Mouse (Mus musculus) liver, adult 2 months (tissue): ENCODE results near the gene Icam1. TPM values are rescaled to one million over a fixed set of nuclear protein-coding genes. Genes with fewer than 3 reads are reported as not detected.
"Not testable (repeated sequence)": the region's sequence is repeated elsewhere in the genome, so short reads cannot be mapped to it uniquely, and the experiment has no call there.

Experiments used
- DNase-seq: peaks from one replicate; pipeline ENCODE4 v3.0.0-alpha.2; 2011; ENCODE audit warnings: low read depth, low spot score; ENCODE audit errors: extremely low read depth
- H3K27ac ChIP-seq: fragments of 200-500 bp; replicated peaks from 2 replicates; pipeline ENCODE4 v1.5.1; 2012; ENCODE audit warnings: low read depth, mild to moderate bottlenecking, control low read depth, inconsistent platforms, low read length; ENCODE audit not compliant: insufficient read depth
- H3K27me3 ChIP-seq: fragments of 200-500 bp; 2 replicates; pipeline ENCODE4 v1.6.1; 2012; ENCODE audit warnings: mild to moderate bottlenecking, moderate library complexity, low read length, inconsistent platforms; ENCODE audit not compliant: control insufficient read depth, insufficient read depth
- H3K36me3 ChIP-seq: fragments of 200-500 bp; 2 replicates; pipeline ENCODE4 v1.6.1; 2012; ENCODE audit warnings: low read length, inconsistent platforms; ENCODE audit not compliant: control insufficient read depth, insufficient read depth
- H3K4me1 ChIP-seq: fragments of 200-500 bp; 2 replicates; pipeline ENCODE4 v1.6.1; 2011; ENCODE audit warnings: low read length; ENCODE audit not compliant: control insufficient read depth, insufficient read depth
- H3K4me3 ChIP-seq: fragments of 200-500 bp; 2 replicates; pipeline ENCODE4 v1.5.1; 2011; ENCODE audit warnings: low read depth, mild to moderate bottlenecking, control low read depth, low read length, moderate library complexity; ENCODE audit not compliant: insufficient read depth
- H3K79me2 ChIP-seq: fragments of 200-500 bp; 2 replicates; pipeline ENCODE4 v1.6.1; 2012; ENCODE audit warnings: inconsistent platforms, mild to moderate bottlenecking, low read length, moderate library complexity; ENCODE audit not compliant: control insufficient read depth, insufficient read depth
- H3K9ac ChIP-seq: fragments of 200-500 bp; 2 replicates; pipeline ENCODE4 v1.6.1; 2012; ENCODE audit warnings: low read depth, mild to moderate bottlenecking, control low read depth, inconsistent platforms, low read length
- CTCF ChIP-seq: fragments of 200-500 bp; IDR thresholded peaks from 2 replicates; pipeline ENCODE4 v1.5.1; 2011; ENCODE audit warnings: low read depth, low read length, control low read depth
- POLR2A ChIP-seq: fragments of 200-500 bp; IDR thresholded peaks from 2 replicates; pipeline ENCODE4 v1.6.1; 2011; ENCODE audit warnings: low read length, control low read depth; ENCODE audit not compliant: insufficient read depth; ENCODE audit errors: extremely low read depth
- WGBS: fragments of 180-500 bp; shearing (Covaris S2); methylation state at CpG from one replicate; pipeline ENCODE4 v1.1.7; 2018; 5-methylcytosine and 5-hydroxymethylcytosine counted together
- polyA plus RNA-seq: library from polyadenylated mRNA; depleted of rRNA; stranded (reverse); fragments of >200 nt; gene quantifications from 2 replicates; pipeline ENCODE4 v1.2.3, GENCODE M21; 2012
- total RNA-seq: library from RNA; depleted of rRNA; stranded (reverse); fragments of >200 nt; gene quantifications from 2 replicates; pipeline ENCODE4 v1.2.3, GENCODE M21; 2014

The Icam1 gene
- total and polyA plus RNA-seq, 2 experiments: 8.6 to 11.6 TPM

- no peak overlapping the region for H3K4me3 ChIP-seq
- no peak for TF ChIP-seq CTCF
- no peak for TF ChIP-seq POLR2A
- 74% methylated on average over 7 of the region's 7 CpGs for WGBS
- DNase-seq: no peak
- H3K27ac ChIP-seq: no peak overlapping the region
- no peaks in the 10 kb centered on the region for H3K79me2 ChIP-seq
- H3K9ac ChIP-seq: no peak overlapping the region
- no peaks in the 10 kb centered on the region for H3K36me3 ChIP-seq
- no peaks in the 10 kb centered on the region for H3K4me1 ChIP-seq
- no peaks in the 10 kb centered on the region for H3K27me3 ChIP-seq
Measured at GRCm38 (mm10) chr9:20987953-20988352, 27.8 kb upstream of the Icam1 start.

- no peak for TF ChIP-seq CTCF
- TF ChIP-seq POLR2A: no peak
- H3K79me2 ChIP-seq: no peaks in the 10 kb centered on the region
- no peaks in the 10 kb centered on the region for H3K4me1 ChIP-seq
- DNase-seq: peak; percentile 29
- no peaks in the 10 kb centered on the region for H3K27me3 ChIP-seq
- H3K36me3 ChIP-seq: no peaks in the 10 kb centered on the region
- no peak overlapping the region for H3K27ac ChIP-seq
- no peak overlapping the region for H3K9ac ChIP-seq
- no peak overlapping the region for H3K4me3 ChIP-seq
- WGBS: 14% methylated on average over 10 of the region's 10 CpGs
Measured at GRCm38 (mm10) chr9:20990861-20991260, 24.9 kb upstream of the Icam1 start.

- Histone ChIP-seq H3K36me3 (no peaks in the 10 kb centered on the region), H3K27me3 (no peaks in the 10 kb centered on the region), H3K9ac (no peak overlapping the region), H3K27ac (no peak overlapping the region), H3K79me2 (no peaks in the 10 kb centered on the region), H3K4me3 (no peak overlapping the region), H3K4me1 (no peaks in the 10 kb centered on the region)
- TF ChIP-seq POLR2A (no peak), CTCF (no peak)
- WGBS: 91% methylated on average over 4 of the region's 4 CpGs
- DNase-seq: no peak
Measured at GRCm38 (mm10) chr9:20991587-20991986, 24.2 kb upstream of the Icam1 start.

- Histone ChIP-seq H3K27me3 (no peaks in the 10 kb centered on the region), H3K36me3 (no peaks in the 10 kb centered on the region), H3K4me1 (no peaks in the 10 kb centered on the region), H3K27ac (no peak overlapping the region), H3K79me2 (no peaks in the 10 kb centered on the region), H3K9ac (no peak overlapping the region), H3K4me3 (no peak overlapping the region)
- TF ChIP-seq CTCF (no peak), POLR2A (no peak)
- 76% methylated on average over 5 of the region's 5 CpGs for WGBS
- DNase-seq: no peak
Measured at GRCm38 (mm10) chr9:20993165-20993898, 22.5 kb upstream of the Icam1 start.

- H3K36me3 ChIP-seq: no peaks in the 10 kb centered on the region
- H3K4me1 ChIP-seq: no peaks in the 10 kb centered on the region
- DNase-seq: peak; percentile 88
- H3K79me2 ChIP-seq: no peaks in the 10 kb centered on the region
- H3K9ac ChIP-seq: no peak overlapping the region
- H3K27me3 ChIP-seq: no peaks in the 10 kb centered on the region
- TF ChIP-seq CTCF (no peak), POLR2A (no peak)
- H3K27ac ChIP-seq: no peak overlapping the region
- 14% methylated on average over 3 of the region's 3 CpGs for WGBS
- H3K4me3 ChIP-seq: no peak overlapping the region
Measured at GRCm38 (mm10) chr9:20995069-20995468, 20.7 kb upstream of the Icam1 start.

GRCm38 (mm10) chr9:20997065-20997464 is 18.7 kb upstream of the Icam1 start:
- no peaks in the 10 kb centered on the region for H3K36me3 ChIP-seq
- no peaks in the 10 kb centered on the region for H3K79me2 ChIP-seq
- no peak for DNase-seq
- no peak overlapping the region for H3K27ac ChIP-seq
- H3K4me1 ChIP-seq: no peaks in the 10 kb centered on the region
- 93% methylated on average over 8 of the region's 8 CpGs for WGBS
- no peak overlapping the region for H3K4me3 ChIP-seq
- H3K9ac ChIP-seq: no peak overlapping the region
- H3K27me3 ChIP-seq: no peaks in the 10 kb centered on the region
- no peak for TF ChIP-seq CTCF
- TF ChIP-seq POLR2A: no peak

- H3K27me3 ChIP-seq, H3K27ac ChIP-seq, H3K36me3 ChIP-seq, H3K79me2 ChIP-seq, H3K4me3 ChIP-seq, DNase-seq, H3K4me1 ChIP-seq, H3K9ac ChIP-seq: not testable (repeated sequence)
- WGBS: 65% methylated on average over 1 of the region's 1 CpGs
Measured at GRCm38 (mm10) chr9:20998337-20998736, 17.4 kb upstream of the Icam1 start.
